Mouse (Mus musculus) kidney, postnatal 0 days (tissue): ENCODE results near the gene Dhdds. TPM values are rescaled to one million over a fixed set of nuclear protein-coding genes. Genes with fewer than 3 reads are reported as not detected.

ENCODE experiments used
- ATAC-seq: fragments of 200-750 bp; cut with Nextera tagmentation; replicated peaks from 2 replicates; pipeline ENCODE4 v1.8.0; 2017; ENCODE audit warnings: low read depth, moderate number of reproducible peaks, moderate TSS enrichment, moderate library complexity; ENCODE audit not compliant: low FRiP score
- DNase-seq: peaks from one replicate; pipeline ENCODE4 v3.0.0-alpha.2; 2016; ENCODE audit warnings: low spot score
- H3K27ac ChIP-seq: fragments of 300-500 bp; sonication (generic); 2 replicates; pipeline ENCODE4 v1.5.1; 2014; ENCODE audit warnings: mild to moderate bottlenecking
- H3K27me3 ChIP-seq: fragments of 300-500 bp; sonication (generic); 2 replicates; pipeline ENCODE4 v1.6.1; 2014; ENCODE audit warnings: low read length, mixed read lengths; ENCODE audit not compliant: insufficient read depth
- H3K36me3 ChIP-seq: fragments of 300-500 bp; sonication (generic); 2 replicates; pipeline ENCODE4 v1.6.1; 2014; ENCODE audit warnings: low read length, mixed read lengths; ENCODE audit not compliant: insufficient read depth
- H3K4me1 ChIP-seq: fragments of 300-500 bp; sonication (generic); replicated peaks from 2 replicates; pipeline ENCODE4 v1.6.1; 2014; ENCODE audit warnings: antibody characterized with exemption, low read length, mixed read lengths; ENCODE audit not compliant: insufficient read depth
- H3K4me2 ChIP-seq: fragments of 300-500 bp; sonication (generic); 2 replicates; pipeline ENCODE4 v1.6.1; 2014; ENCODE audit warnings: mild to moderate bottlenecking, low read length, moderate library complexity, mixed read lengths
- H3K4me3 ChIP-seq: fragments of 300-500 bp; sonication (generic); replicated peaks from 2 replicates; pipeline ENCODE4 v1.5.1; 2014; ENCODE audit warnings: low read depth, low read length
- H3K9ac ChIP-seq: fragments of 300-500 bp; sonication (generic); 2 replicates; pipeline ENCODE4 v1.6.1; 2014; ENCODE audit warnings: low read depth, low read length
- H3K9me3 ChIP-seq: fragments of 300-500 bp; sonication (generic); replicated peaks from 2 replicates; pipeline ENCODE4 v1.6.1; 2016; ENCODE audit warnings: low read length, inconsistent platforms, mixed read lengths
- CTCF ChIP-seq: IDR thresholded peaks from 2 replicates; pipeline ENCODE4 v1.5.1; 2016; ENCODE audit warnings: antibody characterized with exemption, low read depth, mild to moderate bottlenecking, moderate library complexity
- WGBS: fragments of 180-500 bp; shearing (Covaris S2); extraction: QIAGEN DNeasy Blood & Tissue Kit; methylation state at CpG from one replicate; pipeline ENCODE4 v1.1.7; 2014; 5-methylcytosine and 5-hydroxymethylcytosine counted together
- polyA plus RNA-seq: library from polyadenylated mRNA; unstranded; fragments of >200 nt; fragmentation: Nextera tagmentation; extraction: Ambion mirVana; gene quantifications from 2 replicates; pipeline ENCODE4 v1.2.1, GENCODE M21; 2015

Gene Dhdds
- polyA plus RNA-seq, 1 experiment from 2014 or later: 35.3 TPM

GRCm38 (mm10) chr4:133970196-133970595 lies 30.5 kb downstream of the Dhdds start:
- WGBS: 31% methylated on average over 4 of the region's 4 CpGs

DNA sequence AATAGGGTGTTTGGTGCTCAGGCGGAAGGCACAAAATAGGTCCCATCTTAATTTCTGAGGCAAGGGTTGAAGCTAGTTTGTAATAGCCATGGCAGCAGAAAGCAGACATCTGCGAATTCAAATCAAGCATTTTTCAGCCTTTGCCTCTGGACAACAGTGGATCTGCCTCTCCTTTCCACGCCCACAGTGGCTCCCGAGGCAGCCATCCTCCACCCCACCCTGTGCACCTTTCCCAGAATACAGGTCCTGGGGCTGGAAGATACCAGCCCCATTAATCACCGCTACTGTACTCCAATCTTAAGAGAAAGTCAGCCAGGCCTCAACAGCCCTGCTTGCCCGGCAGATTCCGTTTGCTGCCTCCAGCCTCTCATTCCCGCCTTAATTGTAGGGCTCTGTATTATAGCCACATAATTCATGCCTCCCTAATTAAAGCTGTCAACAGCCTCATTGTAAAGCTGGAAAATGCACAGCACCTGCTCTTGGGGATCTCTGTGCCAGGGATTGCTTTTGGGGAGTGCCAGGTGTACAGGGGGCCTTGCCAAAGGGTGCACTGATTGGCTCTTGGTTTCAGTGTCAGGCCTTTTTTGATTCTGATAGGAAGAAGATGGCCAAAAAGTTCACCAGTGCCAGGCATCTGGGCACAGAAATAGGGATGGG lies 31.5 kb downstream of the Dhdds start:
- H3K36me3 ChIP-seq: peaks cover 18% of the 10 kb centered on the region; the same call in 1 of the 2 replicates
- TF ChIP-seq CTCF: no peak
- H3K9me3 ChIP-seq: no peaks in the 10 kb centered on the region
- no peaks in the 10 kb centered on the region for H3K27me3 ChIP-seq
- peaks cover 8% of the 10 kb centered on the region; the same call in 1 of the 2 replicates for H3K4me1 ChIP-seq
- no peak overlapping the region for H3K27ac ChIP-seq
- H3K4me3 ChIP-seq: no peak overlapping the region
- DNase-seq (no peak), ATAC-seq (no peak)
- peak overlapping the region; percentile 98 for H3K4me2 ChIP-seq
- WGBS: 47% methylated on average over 8 of the region's 8 CpGs
- no peak overlapping the region for H3K9ac ChIP-seq

More at GRCm38 (mm10) chr4:133970196-133970595, 30.5 kb downstream of the Dhdds start:
- H3K36me3 ChIP-seq: peaks cover 14% of the 10 kb centered on the region; the same call in 1 of the 2 replicates
- H3K27me3 ChIP-seq: no peaks in the 10 kb centered on the region
- ATAC-seq (no peak), DNase-seq (peak; percentile 12)
- peaks cover 8% of the 10 kb centered on the region; the same call in 1 of the 2 replicates for H3K4me1 ChIP-seq
- H3K9ac ChIP-seq: no peak overlapping the region
- no peak; the same call in 1 of the 2 replicates for TF ChIP-seq CTCF
- H3K27ac ChIP-seq: no peak overlapping the region
- H3K4me2 ChIP-seq: no peak overlapping the region
- no peaks in the 10 kb centered on the region for H3K9me3 ChIP-seq
- no peak overlapping the region for H3K4me3 ChIP-seq

DNA sequence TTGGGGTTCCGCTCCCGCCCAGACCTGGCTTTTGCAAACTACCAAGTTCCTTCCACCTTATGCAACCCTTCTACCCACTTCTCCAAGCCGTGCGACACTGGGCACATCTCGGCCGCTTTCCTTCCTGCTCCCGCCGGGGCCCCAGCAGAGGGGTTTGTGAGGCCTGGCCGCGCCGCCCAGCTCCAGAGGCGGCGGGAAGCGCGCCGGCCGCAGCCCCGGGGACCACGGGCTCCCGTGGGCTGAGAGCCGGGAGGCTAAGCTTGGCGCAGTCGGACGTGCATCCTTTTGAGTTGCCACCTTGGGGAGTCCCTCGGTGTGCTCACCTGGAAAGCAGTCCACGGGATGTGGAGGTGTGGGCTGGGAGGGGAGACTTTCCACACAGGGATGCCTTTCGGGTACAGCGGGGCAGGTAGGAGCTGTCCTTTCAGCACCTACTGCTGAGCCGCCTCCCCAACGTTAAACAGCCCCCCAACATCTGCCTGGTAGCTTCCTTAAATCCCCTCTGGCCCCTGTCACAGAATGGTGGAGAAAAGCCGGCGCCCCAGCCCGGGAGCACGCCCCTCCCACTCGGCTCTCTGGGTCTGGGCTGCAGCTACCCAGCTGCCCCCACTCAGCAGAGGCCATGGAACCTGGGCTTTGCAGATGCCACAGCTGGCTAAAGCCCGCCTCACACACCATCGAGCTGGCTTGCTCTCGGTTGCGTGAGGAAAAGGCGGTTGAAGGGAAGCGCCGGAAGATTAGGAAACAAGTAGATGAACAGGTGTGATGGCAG lies 32.4 kb downstream of the Dhdds start, which contains the start of gene Hmgn2:
Gene Hmgn2 (minus strand): TSS at position 501 of the 772 bp plus-strand sequence.
- Histone ChIP-seq H3K36me3 (peaks cover 21% of the 10 kb centered on the region; the same call in 1 of the 2 replicates), H3K9me3 (no peaks in the 10 kb centered on the region), H3K27me3 (no peaks in the 10 kb centered on the region), H3K27ac (peak within 1 kb of the TSS; percentile 100), H3K4me1 (peaks cover 8% of the 10 kb centered on the region; the same call in 1 of the 2 replicates), H3K4me3 (peak within 1 kb of the TSS; percentile 85), H3K9ac (peak within 1 kb of the TSS; percentile 96), H3K4me2 (peak within 1 kb of the TSS; percentile 98)
- DNase-seq (peak; percentile 52), ATAC-seq (peak; percentile 70)
- under 1% methylated on average over 38 of the region's 42 CpGs for WGBS
- no peak for TF ChIP-seq CTCF

- H3K9me3 ChIP-seq: no peaks in the 10 kb centered on the region
- peak overlapping the region; percentile 96 for H3K9ac ChIP-seq
- DNase-seq (peak; percentile 97), ATAC-seq (peak; percentile 88)
- H3K4me2 ChIP-seq: peak overlapping the region; percentile 98
- under 1% methylated on average over 20 of the region's 29 CpGs for WGBS
- TF ChIP-seq CTCF: no peak
- H3K4me3 ChIP-seq: peak overlapping the region; percentile 85
- peaks cover 21% of the 10 kb centered on the region; the same call in 1 of the 2 replicates for H3K36me3 ChIP-seq
- peak overlapping the region; percentile 100 for H3K27ac ChIP-seq
- H3K4me1 ChIP-seq: peaks cover 8% of the 10 kb centered on the region; the same call in 1 of the 2 replicates
- H3K27me3 ChIP-seq: no peaks in the 10 kb centered on the region
These were observed 32.9 kb downstream of the Dhdds start for GRCm38 (mm10) chr4:133967866-133968149.

- WGBS: under 1% methylated on average over 85 of the region's 101 CpGs
- ATAC-seq: peak; percentile 70
- H3K4me3 ChIP-seq: peak overlapping the region; percentile 85
These were observed 33.4 kb downstream of the Dhdds start for GRCm38 (mm10) chr4:133967138-133967865.

More at GRCm38 (mm10) chr4:133967138-133967865, 33.4 kb downstream of the Dhdds start:
- Histone ChIP-seq H3K36me3 (peaks cover 18% of the 10 kb centered on the region; the same call in 1 of the 2 replicates), H3K27ac (peak overlapping the region; percentile 100), H3K9ac (peak overlapping the region; percentile 96), H3K27me3 (no peaks in the 10 kb centered on the region), H3K9me3 (no peaks in the 10 kb centered on the region), H3K4me1 (peaks cover 8% of the 10 kb centered on the region; the same call in 1 of the 2 replicates), H3K4me2 (peak overlapping the region; percentile 98)
- peak; percentile 14; the same call in 1 of the 2 replicates for TF ChIP-seq CTCF
- DNase-seq: peak; percentile 96
